Mouse (Mus musculus): ENCODE measurements at regions not wholly inside any gene's neighbourhood (a gene's known extent, or its start where the extent isn't known, plus 50 kb on each side); places are given as distances from the start of the nearest gene placed in this dataset.
A peak's percentile ranks its signal among the peaks of the same experiment; 100 is the strongest.

DNA sequence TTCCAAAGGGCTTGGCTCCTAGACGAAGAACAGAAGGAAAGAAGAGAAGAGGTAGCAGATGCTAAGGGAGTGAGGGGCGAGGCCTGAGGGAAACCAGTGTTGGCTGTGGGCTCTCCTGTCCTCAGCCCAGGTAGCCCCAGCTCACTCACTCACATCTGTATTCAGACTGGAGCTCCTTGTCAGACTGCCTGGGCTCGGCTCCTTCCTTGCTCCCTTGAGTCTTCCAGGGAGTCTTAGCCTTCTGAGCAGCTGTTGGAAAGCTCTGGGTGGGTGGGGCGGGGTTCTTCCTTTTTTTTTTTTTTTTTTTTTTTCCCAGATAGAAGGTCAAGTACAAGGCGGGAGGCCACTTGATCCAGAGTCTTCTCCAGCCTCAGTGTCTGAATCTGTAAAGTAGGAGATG is 134.1 kb upstream of the 1600014C23Rik start:
- Histone ChIP-seq H3K9me3 (ENCODE audit: control insufficient read depth, low read length) (no peaks in the 10 kb centered on the region), H3K4me3 (ENCODE audit: low read length) (no peak overlapping the region), H3K4me1 (replicated peaks; ENCODE audit: control insufficient read depth, insufficient read depth, low read length) (peaks cover 38% of the 10 kb centered on the region), H3K9ac (ENCODE audit: low read length) (0 out of 2 replicates have a peak overlapping the region, but pooled peaks have one; percentile 22), H3K27ac (ENCODE audit: low read length) (no peak overlapping the region), H3K36me3 (ENCODE audit: control insufficient read depth, insufficient read depth, low read length) (no peaks in the 10 kb centered on the region), H3K4me2 (ENCODE audit: low read depth, low read length) (no peak overlapping the region), H3K27me3 (ENCODE audit: control insufficient read depth, insufficient read depth, low read depth, low read length) (peaks cover 9% of the 10 kb centered on the region)
- WGBS = 69% methylated on average over 5 of the region's 5 CpGs
- ATAC-seq (ENCODE audit: low read depth) = no peak

DNA sequence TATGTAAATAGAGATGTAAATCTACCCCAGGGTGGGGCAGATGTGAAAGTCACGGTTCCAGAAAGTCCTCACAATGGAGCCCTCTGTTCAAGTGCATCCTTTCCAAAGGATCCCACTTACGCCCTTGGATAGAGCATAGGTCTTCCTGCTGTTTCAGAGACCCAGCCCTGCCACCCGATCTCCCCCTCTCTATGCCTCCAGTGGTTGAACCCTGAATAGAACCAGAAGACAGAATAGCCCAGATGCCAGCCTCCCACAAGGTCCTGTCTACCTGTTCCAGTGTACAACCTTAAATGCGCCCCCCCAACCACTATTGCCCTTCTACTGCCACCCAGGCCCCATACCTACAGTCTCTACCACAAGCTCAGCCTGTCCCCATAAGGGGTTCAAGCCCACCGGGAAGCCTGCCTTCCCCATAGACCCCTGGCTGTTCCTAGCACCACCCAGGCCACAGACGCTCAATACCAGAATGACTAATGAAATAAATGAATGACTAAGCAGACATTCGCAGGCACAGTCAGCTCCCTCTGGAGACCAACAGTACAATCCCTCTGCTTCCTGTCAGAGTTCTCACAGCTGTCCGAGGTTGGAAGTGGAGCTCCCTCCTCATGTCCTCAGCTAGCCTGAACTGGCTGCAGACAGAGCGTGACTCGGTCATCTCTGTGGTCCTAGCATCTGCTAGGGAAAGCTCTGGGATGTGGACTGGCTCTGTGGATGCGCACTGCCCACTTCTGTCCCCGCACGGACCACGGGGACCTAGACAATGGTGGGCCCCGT is 133.4 kb upstream of the 1600014C23Rik start:
- WGBS = 58% methylated on average over 15 of the region's 15 CpGs
- peak overlapping the region; percentile 41; the same call in 1 of the 2 replicates for H3K27ac ChIP-seq (ENCODE audit: low read length)
- no peak overlapping the region for H3K4me2 ChIP-seq (ENCODE audit: low read depth, low read length)
- no peak overlapping the region for H3K4me3 ChIP-seq (ENCODE audit: low read length)
- H3K9ac ChIP-seq (ENCODE audit: low read length) = 0 out of 2 replicates have a peak overlapping the region, but pooled peaks have one; percentile 22
- H3K27me3 ChIP-seq (ENCODE audit: control insufficient read depth, insufficient read depth, low read depth, low read length) = peaks cover 9% of the 10 kb centered on the region
- H3K4me1 ChIP-seq (replicated peaks; ENCODE audit: control insufficient read depth, insufficient read depth, low read length) = peaks cover 31% of the 10 kb centered on the region
- no peaks in the 10 kb centered on the region for H3K36me3 ChIP-seq (ENCODE audit: control insufficient read depth, insufficient read depth, low read length)
- no peaks in the 10 kb centered on the region for H3K9me3 ChIP-seq (ENCODE audit: control insufficient read depth, low read length)
- ATAC-seq (ENCODE audit: low read depth) = peak; percentile 39; the same call in 1 of the 2 replicates

DNA sequence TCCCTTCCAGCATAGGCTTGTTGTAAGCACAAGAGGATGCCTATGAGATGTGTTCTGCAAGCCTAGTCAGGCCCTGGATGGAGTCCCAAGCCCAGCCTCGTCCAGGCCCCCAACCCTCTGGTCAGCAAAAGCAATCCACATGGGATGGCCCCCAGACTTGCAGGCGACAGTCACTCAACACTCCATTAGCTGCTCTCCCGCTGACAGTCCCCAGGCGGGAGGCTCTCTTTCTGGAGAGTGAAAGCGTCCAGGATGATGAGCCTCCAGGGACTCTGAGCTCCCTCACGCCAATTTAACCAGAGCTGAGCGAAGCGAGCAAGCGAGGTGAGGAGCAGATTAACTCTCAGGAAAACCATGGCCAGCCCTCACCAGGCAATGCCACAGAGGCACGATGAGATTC is 132.7 kb upstream of the 1600014C23Rik start:
- Histone ChIP-seq H3K9me3 (ENCODE audit: control insufficient read depth, low read length) (no peaks in the 10 kb centered on the region), H3K4me2 (ENCODE audit: low read depth, low read length) (no peak overlapping the region), H3K9ac (ENCODE audit: low read length) (no peak overlapping the region), H3K36me3 (ENCODE audit: control insufficient read depth, insufficient read depth, low read length) (no peaks in the 10 kb centered on the region), H3K27me3 (ENCODE audit: control insufficient read depth, insufficient read depth, low read depth, low read length) (peaks cover 4% of the 10 kb centered on the region), H3K27ac (ENCODE audit: low read length) (peak overlapping the region; percentile 75), H3K4me1 (replicated peaks; ENCODE audit: control insufficient read depth, insufficient read depth, low read length) (peaks cover 25% of the 10 kb centered on the region), H3K4me3 (ENCODE audit: low read length) (no peak overlapping the region)
- 29% methylated on average over 10 of the region's 10 CpGs for WGBS
- ATAC-seq (ENCODE audit: low read depth) = peak; percentile 79

DNA sequence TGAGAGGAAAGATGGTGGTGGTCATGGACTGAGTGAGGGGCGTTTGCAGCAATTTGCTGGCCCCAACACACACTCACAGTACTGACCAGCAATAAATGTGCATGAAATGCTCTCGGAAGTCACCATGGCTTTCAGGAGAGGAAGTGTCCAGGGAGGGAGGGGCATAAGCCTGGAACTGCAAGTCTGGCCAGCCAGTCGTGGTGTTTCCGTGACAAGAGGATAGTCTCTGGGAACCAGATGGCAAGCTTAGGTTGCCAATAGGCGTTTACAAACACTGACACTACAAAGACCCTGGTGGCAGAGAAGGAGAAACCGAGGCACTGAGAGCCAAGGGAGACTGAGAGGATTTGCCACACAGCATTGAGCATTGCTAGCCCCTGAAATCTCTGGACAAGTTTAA is 132.3 kb upstream of the 1600014C23Rik start:
- Histone ChIP-seq H3K9me3 (ENCODE audit: control insufficient read depth, low read length) (no peaks in the 10 kb centered on the region), H3K9ac (ENCODE audit: low read length) (no peak overlapping the region), H3K27ac (ENCODE audit: low read length) (peak overlapping the region; percentile 75), H3K4me2 (ENCODE audit: low read depth, low read length) (no peak overlapping the region), H3K4me3 (ENCODE audit: low read length) (no peak overlapping the region), H3K4me1 (replicated peaks; ENCODE audit: control insufficient read depth, insufficient read depth, low read length) (peaks cover 25% of the 10 kb centered on the region), H3K36me3 (ENCODE audit: control insufficient read depth, insufficient read depth, low read length) (no peaks in the 10 kb centered on the region), H3K27me3 (ENCODE audit: control insufficient read depth, insufficient read depth, low read depth, low read length) (peaks cover 1% of the 10 kb centered on the region; the same call in 1 of the 2 replicates)
- 0 out of 2 replicates have a peak, but pooled peaks have one; percentile 6 for ATAC-seq (ENCODE audit: low read depth)
- 46% methylated on average over 6 of the region's 6 CpGs for WGBS

DNA sequence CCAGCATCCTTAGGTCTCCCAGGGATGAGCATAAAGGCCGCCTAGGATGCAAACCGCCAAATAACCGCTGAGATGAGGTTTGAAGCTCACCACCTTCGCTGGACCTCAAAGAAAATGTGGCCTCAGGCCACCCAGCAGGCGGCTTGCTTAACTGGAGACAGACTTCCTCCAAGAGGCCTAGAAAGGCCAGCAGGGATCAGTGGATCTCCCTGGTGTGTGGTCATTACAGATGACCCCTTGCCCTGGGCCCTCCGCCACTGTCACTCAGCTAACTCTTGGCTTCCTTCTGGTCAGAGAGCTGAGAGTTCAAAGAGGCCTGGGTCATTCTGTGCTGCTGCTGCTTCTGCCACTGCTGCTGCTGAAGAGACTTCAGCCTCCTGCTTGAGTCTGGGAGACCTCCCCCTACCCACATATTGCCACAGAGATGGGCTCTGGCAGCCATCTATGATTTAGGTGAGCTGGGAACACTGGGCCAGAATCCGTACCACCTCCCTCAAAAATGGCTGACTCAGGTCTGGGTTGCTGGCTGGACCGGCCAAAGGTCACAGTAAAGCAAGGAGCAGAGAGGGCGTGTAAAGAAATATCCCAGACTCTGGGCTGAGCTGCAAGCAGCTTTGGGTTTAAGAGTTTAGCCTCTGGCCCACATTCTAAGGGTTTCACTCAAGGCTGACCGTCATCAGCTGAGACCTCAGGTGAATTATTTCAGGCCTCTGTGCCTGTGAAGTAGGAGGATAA is 130.0 kb upstream of the 1600014C23Rik start:
- WGBS = 75% methylated on average over 10 of the region's 10 CpGs
- H3K27ac ChIP-seq (ENCODE audit: low read length) = no peak overlapping the region
- H3K4me2 ChIP-seq (ENCODE audit: low read depth, low read length) = no peak overlapping the region
- H3K9ac ChIP-seq (ENCODE audit: low read length) = no peak overlapping the region
- ATAC-seq (ENCODE audit: low read depth) = no peak
- H3K9me3 ChIP-seq (ENCODE audit: control insufficient read depth, low read length) = peaks cover 3% of the 10 kb centered on the region; the same call in 1 of the 2 replicates
- peaks cover 25% of the 10 kb centered on the region for H3K4me1 ChIP-seq (replicated peaks; ENCODE audit: control insufficient read depth, insufficient read depth, low read length)
- no peaks in the 10 kb centered on the region for H3K36me3 ChIP-seq (ENCODE audit: control insufficient read depth, insufficient read depth, low read length)
- no peaks in the 10 kb centered on the region for H3K27me3 ChIP-seq (ENCODE audit: control insufficient read depth, insufficient read depth, low read depth, low read length)
- no peak overlapping the region for H3K4me3 ChIP-seq (ENCODE audit: low read length)

DNA sequence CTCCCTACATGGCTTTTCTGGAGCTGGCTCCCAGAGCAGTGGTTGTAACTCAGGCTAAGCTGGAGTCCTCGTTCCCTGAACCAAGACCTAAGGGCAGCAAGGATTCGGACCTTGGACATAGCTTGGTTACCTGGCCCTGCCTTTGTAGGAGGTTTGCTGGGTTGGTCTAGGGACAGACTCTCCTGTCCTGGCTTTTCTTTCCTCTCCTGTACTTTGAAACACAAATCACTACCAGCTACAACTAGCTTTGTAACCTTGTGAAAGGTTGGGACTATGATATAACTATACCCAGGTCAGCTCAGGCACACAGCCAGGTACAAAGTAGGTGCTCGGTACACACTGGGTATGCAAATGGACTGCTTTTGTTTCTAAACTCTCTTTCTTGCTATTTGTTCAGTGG is 129.4 kb upstream of the 1600014C23Rik start:
- Histone ChIP-seq H3K9ac (ENCODE audit: low read length) (no peak overlapping the region), H3K4me3 (ENCODE audit: low read length) (no peak overlapping the region), H3K9me3 (ENCODE audit: control insufficient read depth, low read length) (peaks cover 5% of the 10 kb centered on the region; the same call in 1 of the 2 replicates), H3K36me3 (ENCODE audit: control insufficient read depth, insufficient read depth, low read length) (no peaks in the 10 kb centered on the region), H3K4me2 (ENCODE audit: low read depth, low read length) (no peak overlapping the region), H3K4me1 (replicated peaks; ENCODE audit: control insufficient read depth, insufficient read depth, low read length) (peaks cover 25% of the 10 kb centered on the region), H3K27me3 (ENCODE audit: control insufficient read depth, insufficient read depth, low read depth, low read length) (no peaks in the 10 kb centered on the region), H3K27ac (ENCODE audit: low read length) (no peak overlapping the region)
- no peak for ATAC-seq (ENCODE audit: low read depth)
- 89% methylated on average over 3 of the region's 3 CpGs for WGBS

DNA sequence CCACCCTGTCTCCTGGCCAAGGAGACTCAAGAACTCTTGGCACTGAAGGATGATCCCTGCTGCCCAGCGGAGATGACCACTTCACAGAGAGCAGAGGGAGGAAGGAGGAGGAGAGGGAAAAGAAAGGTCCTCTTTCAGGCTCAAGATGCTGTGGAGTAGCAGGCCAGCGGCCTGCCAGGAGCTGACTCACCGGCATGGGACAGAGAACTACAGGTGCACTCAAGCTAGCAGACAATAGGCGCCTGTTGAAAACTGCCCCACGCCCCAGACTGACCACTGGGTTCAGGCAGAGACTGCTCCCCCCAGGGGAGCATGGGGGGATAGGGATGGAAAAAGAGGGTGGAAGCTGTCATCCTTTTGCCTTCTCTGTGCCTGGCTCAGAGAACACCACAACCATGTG is 125.8 kb upstream of the 1600014C23Rik start:
- Histone ChIP-seq H3K9ac (ENCODE audit: low read length) (no peak overlapping the region), H3K36me3 (ENCODE audit: control insufficient read depth, insufficient read depth, low read length) (no peaks in the 10 kb centered on the region), H3K9me3 (ENCODE audit: control insufficient read depth, low read length) (peaks cover 5% of the 10 kb centered on the region; the same call in 1 of the 2 replicates), H3K27me3 (ENCODE audit: control insufficient read depth, insufficient read depth, low read depth, low read length) (no peaks in the 10 kb centered on the region), H3K27ac (ENCODE audit: low read length) (no peak overlapping the region), H3K4me2 (ENCODE audit: low read depth, low read length) (no peak overlapping the region), H3K4me1 (replicated peaks; ENCODE audit: control insufficient read depth, insufficient read depth, low read length) (peaks cover 3% of the 10 kb centered on the region), H3K4me3 (ENCODE audit: low read length) (no peak overlapping the region)
- ATAC-seq (ENCODE audit: low read depth) = no peak
- WGBS = 59% methylated on average over 5 of the region's 5 CpGs

DNA sequence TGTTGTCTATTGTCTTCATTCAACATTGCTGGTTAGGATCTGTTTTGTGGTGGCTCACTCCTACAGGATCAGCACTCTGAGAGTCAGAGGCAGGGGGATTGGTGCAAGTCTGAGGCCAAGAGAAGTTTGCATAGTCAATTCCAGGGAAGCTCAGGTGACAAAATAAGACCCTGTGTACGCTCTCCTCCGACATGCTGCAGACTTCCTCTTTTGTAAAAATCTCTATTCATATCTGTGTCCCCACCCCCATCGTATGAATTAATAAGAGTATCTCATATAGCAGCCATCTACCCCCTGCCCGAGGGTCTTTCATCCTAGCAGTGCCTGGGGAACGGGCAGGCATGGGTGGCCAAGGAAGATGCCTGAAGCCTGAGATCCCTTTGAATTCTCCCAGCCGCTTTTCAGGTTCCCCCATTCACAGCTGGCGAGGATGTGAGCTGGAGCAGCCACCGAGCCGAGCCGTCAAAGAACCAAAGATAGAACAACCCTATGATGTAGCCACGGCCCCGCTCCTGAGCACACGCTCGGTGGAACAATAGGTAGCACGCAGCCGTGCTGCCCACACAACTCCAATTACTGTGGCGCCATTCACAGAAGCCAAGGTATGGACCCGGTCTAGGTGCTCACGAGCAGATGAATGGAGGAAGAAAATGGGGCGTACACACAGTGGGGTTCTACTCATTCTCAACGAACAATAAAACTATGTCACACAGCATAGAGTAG is 120.4 kb upstream of the 1600014C23Rik start:
- Histone ChIP-seq H3K27me3 (ENCODE audit: control insufficient read depth, insufficient read depth, low read depth, low read length) (no peaks in the 10 kb centered on the region), H3K4me3 (ENCODE audit: low read length) (no peak overlapping the region), H3K27ac (ENCODE audit: low read length) (no peak overlapping the region), H3K9me3 (ENCODE audit: control insufficient read depth, low read length) (peaks cover 5% of the 10 kb centered on the region; the same call in 1 of the 2 replicates), H3K9ac (ENCODE audit: low read length) (no peak overlapping the region), H3K36me3 (ENCODE audit: control insufficient read depth, insufficient read depth, low read length) (no peaks in the 10 kb centered on the region), H3K4me1 (replicated peaks; ENCODE audit: control insufficient read depth, insufficient read depth, low read length) (no peaks in the 10 kb centered on the region), H3K4me2 (ENCODE audit: low read depth, low read length) (no peak overlapping the region)
- 81% methylated on average over 21 of the region's 21 CpGs for WGBS
- ATAC-seq (ENCODE audit: low read depth) = no peak

DNA sequence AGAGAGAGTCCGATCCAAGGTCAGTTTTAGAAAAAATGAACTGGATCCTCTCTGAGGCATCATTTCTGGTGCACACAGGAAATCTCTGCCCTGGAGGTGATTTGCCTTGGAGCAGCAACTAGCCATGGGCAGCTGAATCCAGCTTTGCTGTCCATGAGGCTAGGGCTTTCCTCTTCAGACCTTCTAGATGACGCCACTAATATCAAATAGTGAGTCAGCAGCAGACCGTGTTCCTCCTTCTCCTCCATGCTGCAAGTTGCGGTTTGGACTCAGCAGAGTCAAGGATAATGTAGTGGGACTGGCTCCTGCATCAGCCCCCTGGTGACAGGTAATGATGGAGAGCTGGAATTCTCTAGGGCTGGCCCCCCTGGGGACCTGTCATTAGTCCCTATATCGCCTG is 118.8 kb upstream of the 1600014C23Rik start:
- no peaks in the 10 kb centered on the region for H3K27me3 ChIP-seq (ENCODE audit: control insufficient read depth, insufficient read depth, low read depth, low read length)
- no peaks in the 10 kb centered on the region for H3K36me3 ChIP-seq (ENCODE audit: control insufficient read depth, insufficient read depth, low read length)
- H3K4me2 ChIP-seq (ENCODE audit: low read depth, low read length) = no peak overlapping the region
- ATAC-seq (ENCODE audit: low read depth) = no peak
- no peak overlapping the region for H3K27ac ChIP-seq (ENCODE audit: low read length)
- H3K9me3 ChIP-seq (ENCODE audit: control insufficient read depth, low read length) = no peaks in the 10 kb centered on the region
- H3K9ac ChIP-seq (ENCODE audit: low read length) = no peak overlapping the region
- no peak overlapping the region for H3K4me3 ChIP-seq (ENCODE audit: low read length)
- no peaks in the 10 kb centered on the region for H3K4me1 ChIP-seq (replicated peaks; ENCODE audit: control insufficient read depth, insufficient read depth, low read length)
- 43% methylated on average over 5 of the region's 5 CpGs for WGBS

All from lung, embryonic 16.5 days (tissue).